Mouse (Mus musculus) embryonic facial prominence, embryonic 10.5 days (tissue): ENCODE data around the gene 4930449I24Rik. TPM values are rescaled to one million over a fixed set of nuclear protein-coding genes. Genes with fewer than 3 reads are reported as not detected.
"Not testable (repeated sequence)": the region's sequence is repeated elsewhere in the genome, so short reads cannot be mapped to it uniquely, and the experiment has no call there.

Source experiments
- DNase-seq: peaks from one replicate; pipeline ENCODE4 v3.0.0-alpha.2; 2017; ENCODE audit warnings: low spot score
- H3K27ac ChIP-seq: fragments of 300-500 bp; sonication (generic); replicated peaks from 2 replicates; pipeline ENCODE4 v1.5.1; 2016; ENCODE audit warnings: mild to moderate bottlenecking
- H3K27me3 ChIP-seq: fragments of 300-500 bp; sonication (generic); replicated peaks from 2 replicates; pipeline ENCODE4 v1.6.1; 2016; ENCODE audit warnings: low read depth, mild to moderate bottlenecking; ENCODE audit not compliant: poor library complexity, severe bottlenecking
- H3K36me3 ChIP-seq: fragments of 300-500 bp; sonication (generic); replicated peaks from 2 replicates; pipeline ENCODE4 v1.6.1; 2016; ENCODE audit warnings: mild to moderate bottlenecking, moderate library complexity
- H3K4me1 ChIP-seq: fragments of 300-500 bp; sonication (generic); 2 replicates; pipeline ENCODE4 v1.6.1; 2016
- H3K4me3 ChIP-seq: fragments of 300-500 bp; sonication (generic); 2 replicates; pipeline ENCODE4 v1.5.1; 2016; ENCODE audit warnings: mild to moderate bottlenecking, moderate library complexity
- H3K9me3 ChIP-seq: fragments of 300-500 bp; sonication (generic); 2 replicates; pipeline ENCODE4 v1.6.1; 2016; ENCODE audit warnings: mild to moderate bottlenecking
- WGBS: fragments of 180-500 bp; shearing (Covaris S2); methylation state at CpG from one replicate; pipeline ENCODE4 v1.1.7; 2016; 5-methylcytosine and 5-hydroxymethylcytosine counted together
- polyA plus RNA-seq: library from polyadenylated mRNA; unstranded; fragments of >200 nt; fragmentation: Nextera tagmentation; extraction: Ambion mirVana; gene quantifications from 2 replicates; pipeline ENCODE4 v1.2.1, GENCODE M21; 2016

The 4930449I24Rik gene
- not detected in 2 replicates for polyA plus RNA-seq

GRCm38 (mm10) chr5:146502099-146502498 lies at the start of gene 4930449I24Rik:
4930449I24Rik (plus strand) TSS chr5:146502399.
- not testable (repeated sequence) for H3K4me1 ChIP-seq, H3K27me3 ChIP-seq, H3K36me3 ChIP-seq, DNase-seq, H3K4me3 ChIP-seq, H3K9me3 ChIP-seq, H3K27ac ChIP-seq
- no CpG with 5 or more reads among the region's 5 CpGs for WGBS

- no peaks in the 10 kb centered on the region for H3K9me3 ChIP-seq
- H3K36me3 ChIP-seq, result peaks cover 49% of the 10 kb centered on the region
- no peak overlapping the region for H3K4me3 ChIP-seq
- WGBS, result 93% methylated on average over 6 of the region's 6 CpGs
- H3K27ac ChIP-seq, result no peak overlapping the region
- DNase-seq, result no peak
- no peaks in the 10 kb centered on the region for H3K4me1 ChIP-seq
- H3K27me3 ChIP-seq, result no peaks in the 10 kb centered on the region
Measured at GRCm38 (mm10) chr5:146453556-146453955, 48.6 kb upstream of the 4930449I24Rik start.

GRCm38 (mm10) chr5:146461612-146462011 lies 40.6 kb upstream of the 4930449I24Rik start:
- Histone ChIP-seq H3K4me1 (no peaks in the 10 kb centered on the region), H3K27ac (no peak overlapping the region), H3K27me3 (no peaks in the 10 kb centered on the region), H3K36me3 (peaks cover 47% of the 10 kb centered on the region), H3K9me3 (no peaks in the 10 kb centered on the region), H3K4me3 (no peak overlapping the region)
- no peak for DNase-seq
- WGBS, result 85% methylated on average over 8 of the region's 8 CpGs

GRCm38 (mm10) chr5:146466663-146467062 lies 35.5 kb upstream of the 4930449I24Rik start:
- peaks cover 55% of the 10 kb centered on the region for H3K36me3 ChIP-seq
- 94% methylated on average over 19 of the region's 19 CpGs for WGBS
- no peak overlapping the region for H3K4me3 ChIP-seq
- no peak for DNase-seq
- H3K27me3 ChIP-seq, result no peaks in the 10 kb centered on the region
- H3K27ac ChIP-seq, result no peak overlapping the region
- H3K4me1 ChIP-seq, result no peaks in the 10 kb centered on the region
- no peaks in the 10 kb centered on the region for H3K9me3 ChIP-seq

GRCm38 (mm10) chr5:146468311-146468710 lies 33.9 kb upstream of the 4930449I24Rik start:
- Histone ChIP-seq H3K9me3 (no peaks in the 10 kb centered on the region), H3K27me3 (no peaks in the 10 kb centered on the region), H3K36me3 (peaks cover 46% of the 10 kb centered on the region), H3K4me1 (no peaks in the 10 kb centered on the region), H3K4me3 (no peak overlapping the region), H3K27ac (no peak overlapping the region)
- 92% methylated on average over 9 of the region's 9 CpGs for WGBS
- DNase-seq, result no peak

- H3K36me3 ChIP-seq, result peaks cover 43% of the 10 kb centered on the region
- H3K9me3 ChIP-seq, result no peaks in the 10 kb centered on the region
- H3K4me3 ChIP-seq, result no peak overlapping the region
- 92% methylated on average over 9 of the region's 9 CpGs for WGBS
- H3K27me3 ChIP-seq, result no peaks in the 10 kb centered on the region
- H3K27ac ChIP-seq, result no peak overlapping the region
- no peaks in the 10 kb centered on the region for H3K4me1 ChIP-seq
- DNase-seq, result no peak
Measured at GRCm38 (mm10) chr5:146470821-146471220, 31.4 kb upstream of the 4930449I24Rik start.

- no peak overlapping the region for H3K4me3 ChIP-seq
- H3K36me3 ChIP-seq, result peaks cover 43% of the 10 kb centered on the region
- H3K27me3 ChIP-seq, result no peaks in the 10 kb centered on the region
- no peaks in the 10 kb centered on the region for H3K9me3 ChIP-seq
- no peaks in the 10 kb centered on the region for H3K4me1 ChIP-seq
- H3K27ac ChIP-seq, result no peak overlapping the region
- WGBS, result 93% methylated on average over 5 of the region's 5 CpGs
- DNase-seq, result no peak
Measured at GRCm38 (mm10) chr5:146471311-146471710, 30.9 kb upstream of the 4930449I24Rik start.

- Histone ChIP-seq H3K36me3 (peaks cover 38% of the 10 kb centered on the region), H3K27ac (no peak overlapping the region), H3K27me3 (no peaks in the 10 kb centered on the region), H3K4me3 (no peak overlapping the region), H3K4me1 (no peaks in the 10 kb centered on the region), H3K9me3 (no peaks in the 10 kb centered on the region)
- WGBS, result 94% methylated on average over 12 of the region's 12 CpGs
- no peak for DNase-seq
Measured at GRCm38 (mm10) chr5:146471821-146472220, 30.4 kb upstream of the 4930449I24Rik start.

GRCm38 (mm10) chr5:146479564-146479963 lies 22.6 kb upstream of the 4930449I24Rik start:
- H3K4me3 ChIP-seq, DNase-seq, H3K4me1 ChIP-seq: not testable (repeated sequence)

GRCm38 (mm10) chr5:146481665-146482064 lies 20.5 kb upstream of the 4930449I24Rik start, which contains the start of gene Gm6408:
Gm6408 (plus strand) TSS chr5:146481965.
- not testable (repeated sequence) for H3K27me3 ChIP-seq, H3K9me3 ChIP-seq, H3K4me3 ChIP-seq, H3K27ac ChIP-seq, H3K4me1 ChIP-seq, DNase-seq, H3K36me3 ChIP-seq
- 93% methylated on average over 3 of the region's 3 CpGs for WGBS

More at GRCm38 (mm10) chr5:146479564-146479963, 22.6 kb upstream of the 4930449I24Rik start:
- not testable (repeated sequence) for H3K36me3 ChIP-seq, H3K27me3 ChIP-seq, H3K9me3 ChIP-seq, H3K27ac ChIP-seq
- WGBS, result 12% methylated on average over 4 of the region's 4 CpGs

GRCm38 (mm10) chr5:146488959-146489358 lies 13.2 kb upstream of the 4930449I24Rik start:
- H3K4me3 ChIP-seq, H3K36me3 ChIP-seq, H3K9me3 ChIP-seq, H3K27me3 ChIP-seq, H3K4me1 ChIP-seq, DNase-seq, H3K27ac ChIP-seq: not testable (repeated sequence)
- WGBS, result 9% methylated on average over 3 of the region's 4 CpGs

GRCm38 (mm10) chr5:146491063-146491462 lies 11.1 kb upstream of the 4930449I24Rik start, which contains the start of gene Gm6370:
Gm6370 (plus strand) TSS chr5:146491363.
- H3K4me3 ChIP-seq, H3K27me3 ChIP-seq, H3K36me3 ChIP-seq, DNase-seq, H3K4me1 ChIP-seq, H3K27ac ChIP-seq, H3K9me3 ChIP-seq: not testable (repeated sequence)
- no CpG with 5 or more reads among the region's 5 CpGs for WGBS

GRCm38 (mm10) chr5:146513823-146514222 lies 11.6 kb downstream of the 4930449I24Rik start, which contains the start of gene Gm3402:
Gm3402 (plus strand) TSS chr5:146514123.
- not testable (repeated sequence) for DNase-seq, H3K4me3 ChIP-seq

More at GRCm38 (mm10) chr5:146513823-146514222, 11.6 kb downstream of the 4930449I24Rik start, which contains the start of gene Gm3402:
- not testable (repeated sequence) for H3K9me3 ChIP-seq, H3K36me3 ChIP-seq, H3K4me1 ChIP-seq, H3K27ac ChIP-seq, H3K27me3 ChIP-seq
- 100% methylated on average over 2 of the region's 5 CpGs for WGBS
